Mouse (Mus musculus): Measurements from ENCODE around the gene C730034F03Rik.

GRCm38 (mm10) chr15:89384617-89385016 lies 44.8 kb upstream of the C730034F03Rik start, which contains the start of gene Klhdc7b:
- no peak for TF ChIP-seq CTCF (IDR thresholded peaks at IDR 0.05; ENCODE audit: control insufficient read depth, insufficient read depth, insufficient replicate concordance, low read depth, low read length)
- no peak for TF ChIP-seq POLR2A (IDR thresholded peaks at IDR 0.05; ENCODE audit: control insufficient read depth, low read depth, low read length)

All from testis, adult 2 months (tissue).